Mouse (Mus musculus): ENCODE results near the gene Polr3gl. TPM values are rescaled to one million over a fixed set of nuclear protein-coding genes. Genes with fewer than 3 reads are reported as not detected.

Polr3gl gene
- polyA plus RNA-seq, 1 experiment from 2014 or later: 35.3 TPM

GRCm38 (mm10) chr3:96577566-96577965 lies 16.4 kb downstream of the Polr3gl start:
- Histone ChIP-seq H3K9ac (no peak overlapping the region; the same call in 1 of the 2 replicates), H3K27ac (peak overlapping the region; percentile 93), H3K36me3 (no peaks in the 10 kb centered on the region), H3K27me3 (replicated peaks) (no peaks in the 10 kb centered on the region), H3K4me1 (peaks cover 25% of the 10 kb centered on the region), H3K4me3 (replicated peaks) (no peak overlapping the region), H3K4me2 (peak overlapping the region; percentile 46), H3K9me3 (no peaks in the 10 kb centered on the region)
- ATAC-seq (ENCODE audit: insufficient read depth, low FRiP score, low read depth): no peak
- WGBS: 71% methylated on average over 4 of the region's 4 CpGs

- Histone ChIP-seq H3K9me3 (no peaks in the 10 kb centered on the region), H3K9ac (no peak within 1 kb of the TSS; the same call in 1 of the 2 replicates), H3K4me1 (peaks cover 27% of the 10 kb centered on the region), H3K27ac (peak within 1 kb of the TSS; percentile 93), H3K4me3 (replicated peaks) (peak within 1 kb of the TSS; percentile 18), H3K27me3 (replicated peaks) (no peaks in the 10 kb centered on the region), H3K4me2 (peak within 1 kb of the TSS; percentile 46), H3K36me3 (no peaks in the 10 kb centered on the region)
- 14% methylated on average over 17 of the region's 17 CpGs for WGBS
- peak; percentile 88 for ATAC-seq (ENCODE audit: insufficient read depth, low FRiP score, low read depth)
These were observed 17.1 kb downstream of the Polr3gl start, which contains the start of gene Gm16253 for GRCm38 (mm10) chr3:96576690-96577541. Gene Gm16253 (plus strand): TSS chr3:96576984.

- peak overlapping the region; percentile 46 for H3K4me2 ChIP-seq
- no peaks in the 10 kb centered on the region for H3K9me3 ChIP-seq
- H3K4me3 ChIP-seq (replicated peaks): peak overlapping the region; percentile 18
- WGBS: 32% methylated on average over 14 of the region's 14 CpGs
- ATAC-seq (ENCODE audit: insufficient read depth, low FRiP score, low read depth): peak; percentile 20; the same call in 1 of the 2 replicates
- H3K9ac ChIP-seq: no peak overlapping the region
- H3K27ac ChIP-seq: peak overlapping the region; percentile 93
- H3K4me1 ChIP-seq: peaks cover 30% of the 10 kb centered on the region
- no peaks in the 10 kb centered on the region for H3K36me3 ChIP-seq
- no peaks in the 10 kb centered on the region for H3K27me3 ChIP-seq (replicated peaks)
These were observed 17.8 kb downstream of the Polr3gl start for GRCm38 (mm10) chr3:96576005-96576658.

GRCm38 (mm10) chr3:96575272-96575984 lies 18.6 kb downstream of the Polr3gl start:
- Histone ChIP-seq H3K4me2 (peak overlapping the region; percentile 46), H3K9me3 (no peaks in the 10 kb centered on the region), H3K4me3 (replicated peaks) (no peak overlapping the region), H3K27me3 (replicated peaks) (no peaks in the 10 kb centered on the region), H3K36me3 (no peaks in the 10 kb centered on the region), H3K9ac (no peak overlapping the region), H3K4me1 (peaks cover 30% of the 10 kb centered on the region), H3K27ac (peak overlapping the region; percentile 93)
- WGBS: 85% methylated on average over 8 of the region's 8 CpGs
- no peak for ATAC-seq (ENCODE audit: insufficient read depth, low FRiP score, low read depth)

GRCm38 (mm10) chr3:96573611-96574511 lies 20.1 kb downstream of the Polr3gl start:
- Histone ChIP-seq H3K4me1 (peaks cover 30% of the 10 kb centered on the region), H3K9ac (no peak overlapping the region), H3K36me3 (no peaks in the 10 kb centered on the region), H3K27ac (no peak overlapping the region), H3K4me3 (replicated peaks) (no peak overlapping the region), H3K4me2 (no peak overlapping the region), H3K9me3 (no peaks in the 10 kb centered on the region), H3K27me3 (replicated peaks) (no peaks in the 10 kb centered on the region)
- 68% methylated on average over 19 of the region's 19 CpGs for WGBS
- ATAC-seq (ENCODE audit: insufficient read depth, low FRiP score, low read depth): no peak

GRCm38 (mm10) chr3:96571896-96572698 lies 21.9 kb downstream of the Polr3gl start:
- Histone ChIP-seq H3K4me1 (peaks cover 25% of the 10 kb centered on the region), H3K4me2 (no peak overlapping the region), H3K27ac (peak overlapping the region; percentile 28; the same call in 1 of the 2 replicates), H3K9me3 (no peaks in the 10 kb centered on the region), H3K4me3 (replicated peaks) (no peak overlapping the region), H3K27me3 (replicated peaks) (no peaks in the 10 kb centered on the region), H3K9ac (no peak overlapping the region), H3K36me3 (no peaks in the 10 kb centered on the region)
- no peak for ATAC-seq (ENCODE audit: insufficient read depth, low FRiP score, low read depth)
- 74% methylated on average over 16 of the region's 16 CpGs for WGBS

- Histone ChIP-seq H3K27me3 (replicated peaks) (no peaks in the 10 kb centered on the region), H3K9ac (no peak overlapping the region), H3K4me2 (no peak overlapping the region), H3K36me3 (no peaks in the 10 kb centered on the region), H3K9me3 (no peaks in the 10 kb centered on the region), H3K4me3 (replicated peaks) (no peak overlapping the region), H3K27ac (no peak overlapping the region), H3K4me1 (peaks cover 20% of the 10 kb centered on the region)
- 69% methylated on average over 2 of the region's 2 CpGs for WGBS
- ATAC-seq (ENCODE audit: insufficient read depth, low FRiP score, low read depth): no peak
These were observed 22.6 kb downstream of the Polr3gl start for GRCm38 (mm10) chr3:96571336-96571735.

GRCm38 (mm10) chr3:96570643-96571042 lies 23.3 kb downstream of the Polr3gl start:
- peaks cover 14% of the 10 kb centered on the region for H3K4me1 ChIP-seq
- WGBS: 65% methylated on average over 7 of the region's 7 CpGs
- no peak overlapping the region for H3K9ac ChIP-seq
- no peaks in the 10 kb centered on the region for H3K9me3 ChIP-seq
- H3K4me2 ChIP-seq: no peak overlapping the region
- peak overlapping the region; percentile 35; the same call in 1 of the 2 replicates for H3K27ac ChIP-seq
- H3K36me3 ChIP-seq: no peaks in the 10 kb centered on the region
- ATAC-seq (ENCODE audit: insufficient read depth, low FRiP score, low read depth): no peak
- no peaks in the 10 kb centered on the region for H3K27me3 ChIP-seq (replicated peaks)
- no peak overlapping the region for H3K4me3 ChIP-seq (replicated peaks)

- no peaks in the 10 kb centered on the region for H3K36me3 ChIP-seq
- H3K4me3 ChIP-seq (replicated peaks): no peak overlapping the region
- H3K27me3 ChIP-seq (replicated peaks): no peaks in the 10 kb centered on the region
- H3K27ac ChIP-seq: peak overlapping the region; percentile 35; the same call in 1 of the 2 replicates
- 76% methylated on average over 11 of the region's 11 CpGs for WGBS
- H3K4me2 ChIP-seq: no peak overlapping the region
- peaks cover 8% of the 10 kb centered on the region; the same call in 1 of the 2 replicates for H3K4me1 ChIP-seq
- no peaks in the 10 kb centered on the region for H3K9me3 ChIP-seq
- ATAC-seq (ENCODE audit: insufficient read depth, low FRiP score, low read depth): no peak
- H3K9ac ChIP-seq: no peak overlapping the region
These were observed 23.9 kb downstream of the Polr3gl start for GRCm38 (mm10) chr3:96569966-96570605.

- Histone ChIP-seq H3K9me3 (no peaks in the 10 kb centered on the region), H3K4me3 (replicated peaks) (no peak overlapping the region), H3K36me3 (no peaks in the 10 kb centered on the region), H3K4me2 (no peak overlapping the region), H3K27ac (no peak overlapping the region), H3K27me3 (replicated peaks) (no peaks in the 10 kb centered on the region), H3K9ac (no peak overlapping the region), H3K4me1 (peaks cover 10% of the 10 kb centered on the region; the same call in 1 of the 2 replicates)
- no peak for ATAC-seq (ENCODE audit: insufficient read depth, low FRiP score, low read depth)
- 91% methylated on average over 13 of the region's 13 CpGs for WGBS
These were observed 24.5 kb downstream of the Polr3gl start for GRCm38 (mm10) chr3:96569506-96569905.
